Mouse (Mus musculus): Measurements from ENCODE around the gene Ap4e1.

GRCm38 (mm10) chr2:126961696-126962095, 46.8 kb upstream of the Ap4e1 start:
- TF ChIP-seq CTCF (conservative IDR thresholded peaks at IDR 0.05; ENCODE audit: low read length) (no peak), NANOG (IDR thresholded peaks at IDR 0.05; ENCODE audit: borderline replicate concordance, low read length) (no peak)
